Mouse (Mus musculus): ENCODE data around the gene Gfod1.

Gfod1 gene

GRCm38 (mm10) chr13:43263646-43264045 lies 40.3 kb downstream of the Gfod1 start:
- DNase-seq (ENCODE audit: low spot score in 2 of 2): no peak

GRCm38 (mm10) chr13:43262114-43262739 lies 41.7 kb downstream of the Gfod1 start:
- peak; percentile 63 to 79 for DNase-seq (ENCODE audit: low spot score in 2 of 2)

- DNase-seq (ENCODE audit: low spot score in 2 of 2): no peak
Measured at GRCm38 (mm10) chr13:43261287-43261686, 42.7 kb downstream of the Gfod1 start.

GRCm38 (mm10) chr13:43260731-43261130 lies 43.2 kb downstream of the Gfod1 start:
- no peak for DNase-seq (ENCODE audit: low spot score in 2 of 2)

GRCm38 (mm10) chr13:43256447-43256846 lies 47.5 kb downstream of the Gfod1 start:
- DNase-seq (ENCODE audit: low spot score in 2 of 2): no peak

GRCm38 (mm10) chr13:43253526-43253925 lies 50.4 kb downstream of the Gfod1 start:
- no peak for DNase-seq (ENCODE audit: low spot score in 2 of 2)

- DNase-seq (ENCODE audit: low spot score in 2 of 2): no peak
Measured at GRCm38 (mm10) chr13:43252105-43252790, 51.7 kb downstream of the Gfod1 start.

GRCm38 (mm10) chr13:43251391-43251790 lies 52.6 kb downstream of the Gfod1 start:
- no peak for DNase-seq (ENCODE audit: low spot score in 2 of 2)

- DNase-seq (ENCODE audit: low spot score in 2 of 2): no peak
Measured at GRCm38 (mm10) chr13:43250653-43251052, 53.3 kb downstream of the Gfod1 start.

- no peak for DNase-seq (ENCODE audit: low spot score in 2 of 2)
Measured at GRCm38 (mm10) chr13:43250106-43250505, 53.9 kb downstream of the Gfod1 start.

- DNase-seq (ENCODE audit: low spot score in 2 of 2): no peak
Measured at GRCm38 (mm10) chr13:43248381-43248780, 55.6 kb downstream of the Gfod1 start.

- DNase-seq (ENCODE audit: low spot score in 2 of 2): no peak
Measured at GRCm38 (mm10) chr13:43246876-43247275, 57.1 kb downstream of the Gfod1 start.

GRCm38 (mm10) chr13:43243793-43244192 lies 60.2 kb downstream of the Gfod1 start:
- no peak for DNase-seq (ENCODE audit: low spot score in 2 of 2)

- no peak for DNase-seq (ENCODE audit: low spot score in 2 of 2)
Measured at GRCm38 (mm10) chr13:43243240-43243639, 60.7 kb downstream of the Gfod1 start.

- no peak for DNase-seq (ENCODE audit: low spot score in 2 of 2)
Measured at GRCm38 (mm10) chr13:43241750-43242149, 62.2 kb downstream of the Gfod1 start.

- no peak for DNase-seq (ENCODE audit: low spot score in 2 of 2)
Measured at GRCm38 (mm10) chr13:43241069-43241468, 62.9 kb downstream of the Gfod1 start.

GRCm38 (mm10) chr13:43239790-43240216 lies 64.2 kb downstream of the Gfod1 start:
- DNase-seq (ENCODE audit: low spot score in 2 of 2): peak in 1 of 2 experiments; percentile 66

GRCm38 (mm10) chr13:43236630-43237029 lies 67.3 kb downstream of the Gfod1 start:
- DNase-seq (ENCODE audit: low spot score in 2 of 2): no peak

- DNase-seq (ENCODE audit: low spot score in 2 of 2): no peak
Measured at GRCm38 (mm10) chr13:43235982-43236381, 68.0 kb downstream of the Gfod1 start.

- DNase-seq (ENCODE audit: low spot score in 2 of 2): no peak
Measured at GRCm38 (mm10) chr13:43235586-43235910, 68.4 kb downstream of the Gfod1 start.

- DNase-seq (ENCODE audit: low spot score in 2 of 2): no peak
Measured at GRCm38 (mm10) chr13:43234869-43235585, 68.9 kb downstream of the Gfod1 start.

GRCm38 (mm10) chr13:43233331-43233730 lies 70.6 kb downstream of the Gfod1 start:
- DNase-seq (ENCODE audit: low spot score in 2 of 2): no peak
